Mouse (Mus musculus) neural tube, embryonic 12.5 days (tissue): ENCODE data around the gene Usp49. TPM values are rescaled to one million over a fixed set of nuclear protein-coding genes. Genes with fewer than 3 reads are reported as not detected.

Source experiments
- ATAC-seq: fragments of 200-750 bp; cut with Nextera tagmentation; 2 replicates; pipeline ENCODE4 v1.8.0; 2017; ENCODE audit warnings: low read depth, mild to moderate bottlenecking, moderate TSS enrichment, moderate library complexity; ENCODE audit not compliant: low FRiP score
- H3K27ac ChIP-seq: fragments of 300-500 bp; sonication (generic); 2 replicates; pipeline ENCODE4 v1.5.1; 2016
- H3K27me3 ChIP-seq: fragments of 300-500 bp; sonication (generic); replicated peaks from 2 replicates; pipeline ENCODE4 v1.6.1; 2016; ENCODE audit warnings: mild to moderate bottlenecking
- H3K36me3 ChIP-seq: fragments of 300-500 bp; sonication (generic); 2 replicates; pipeline ENCODE4 v1.6.1; 2016; ENCODE audit warnings: mild to moderate bottlenecking
- H3K4me1 ChIP-seq: fragments of 300-500 bp; sonication (generic); 2 replicates; pipeline ENCODE4 v1.6.1; 2016
- H3K4me2 ChIP-seq: fragments of 300-500 bp; sonication (generic); replicated peaks from 2 replicates; pipeline ENCODE4 v1.6.1; 2016; ENCODE audit warnings: mild to moderate bottlenecking
- H3K4me3 ChIP-seq: fragments of 300-500 bp; sonication (generic); 2 replicates; pipeline ENCODE4 v1.5.1; 2016
- H3K9ac ChIP-seq: fragments of 300-500 bp; sonication (generic); 2 replicates; pipeline ENCODE4 v1.6.1; 2016; ENCODE audit warnings: mild to moderate bottlenecking
- H3K9me3 ChIP-seq: fragments of 300-500 bp; sonication (generic); 2 replicates; pipeline ENCODE4 v1.6.1; 2016; ENCODE audit warnings: mild to moderate bottlenecking
- WGBS: fragments of 180-500 bp; shearing (Covaris S2); methylation state at CpG from one replicate; pipeline ENCODE4 v1.1.7; 2016; 5-methylcytosine and 5-hydroxymethylcytosine counted together
- polyA plus RNA-seq: library from polyadenylated mRNA; unstranded; fragments of >200 nt; fragmentation: Nextera tagmentation; extraction: Ambion mirVana; gene quantifications from 2 replicates; pipeline ENCODE4 v1.2.1, GENCODE M21; 2016

Gene Usp49
- polyA plus RNA-seq, 1 experiment from 2014 or later: 12.5 TPM

DNA sequence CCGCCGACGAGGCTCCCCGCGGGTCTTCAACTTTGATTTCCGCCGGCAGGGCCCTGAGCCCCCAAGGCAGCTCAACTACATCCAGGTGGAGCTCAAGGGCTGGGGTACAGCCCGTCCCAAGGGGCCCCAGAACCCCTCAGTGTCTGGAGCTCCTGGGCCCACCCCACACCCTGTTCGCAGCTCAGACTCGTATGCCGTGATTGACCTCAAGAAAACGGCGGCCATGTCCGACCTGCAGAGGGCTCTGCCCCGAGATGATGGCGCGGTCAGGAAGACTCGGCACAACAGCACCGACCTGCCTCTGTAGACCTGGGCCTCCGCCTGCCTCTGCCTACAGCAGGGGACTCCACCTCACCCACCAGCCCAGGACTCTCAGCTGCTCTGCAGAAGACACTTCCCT lies 73.1 kb downstream of the Usp49 start:
- H3K27me3 ChIP-seq: peaks cover 18% of the 10 kb centered on the region
- no peak overlapping the region for H3K27ac ChIP-seq
- H3K4me2 ChIP-seq: no peak overlapping the region
- H3K4me1 ChIP-seq: no peaks in the 10 kb centered on the region
- H3K4me3 ChIP-seq: no peak overlapping the region
- H3K9me3 ChIP-seq: no peaks in the 10 kb centered on the region
- no peak overlapping the region for H3K9ac ChIP-seq
- WGBS: 26% methylated on average over 20 of the region's 20 CpGs
- peaks cover 47% of the 10 kb centered on the region for H3K36me3 ChIP-seq
- ATAC-seq: no peak

DNA sequence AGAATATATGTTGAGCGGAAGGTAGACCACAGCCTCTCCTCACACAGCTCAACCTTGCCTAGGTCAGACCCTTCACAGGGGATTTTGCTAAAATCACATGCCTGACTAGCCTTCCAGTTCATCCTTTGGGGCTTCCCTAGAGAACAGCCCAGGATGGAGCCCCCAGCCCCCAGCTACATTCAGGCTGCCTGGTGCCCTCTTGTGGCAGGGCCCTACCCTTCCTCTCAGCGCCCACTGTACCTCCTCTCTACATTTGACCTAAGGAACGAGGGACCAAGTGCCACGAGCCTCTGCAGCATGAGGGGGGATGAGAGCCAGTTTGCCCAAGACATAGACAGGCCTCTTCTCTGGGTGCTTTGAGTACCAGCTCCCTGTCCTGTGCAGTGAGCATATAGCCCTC lies 74.2 kb downstream of the Usp49 start:
- H3K4me3 ChIP-seq: no peak overlapping the region

DNA sequence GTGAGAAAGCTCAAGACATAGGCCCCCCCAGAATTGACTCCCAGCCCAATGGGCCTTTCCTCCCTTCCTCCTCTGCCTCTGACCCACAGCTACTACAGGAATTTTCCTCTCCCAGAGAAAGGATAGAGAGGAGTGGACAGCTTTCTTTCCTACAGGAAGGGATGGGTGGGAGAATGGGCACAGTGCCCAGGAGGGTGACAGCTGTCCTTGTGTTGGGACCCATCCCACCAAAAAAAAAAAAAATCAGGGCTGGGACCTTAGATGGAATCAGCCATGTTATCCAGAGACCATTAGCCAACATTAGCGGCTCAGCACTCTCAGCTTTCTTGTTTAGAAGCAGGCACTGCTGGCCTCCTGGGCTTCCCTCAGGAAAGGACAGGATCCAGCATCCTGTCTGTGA lies 75.7 kb downstream of the Usp49 start:
- no peak overlapping the region for H3K4me3 ChIP-seq
- no peak for ATAC-seq
- WGBS: 81% methylated on average over 1 of the region's 1 CpGs

More for the DNA sequence above, 74.2 kb downstream of the Usp49 start:
- Histone ChIP-seq H3K9ac (no peak overlapping the region), H3K4me1 (no peaks in the 10 kb centered on the region), H3K4me2 (no peak overlapping the region), H3K27ac (no peak overlapping the region), H3K9me3 (no peaks in the 10 kb centered on the region), H3K27me3 (peaks cover 18% of the 10 kb centered on the region), H3K36me3 (peaks cover 40% of the 10 kb centered on the region)
- no peak for ATAC-seq
- 82% methylated on average over 4 of the region's 4 CpGs for WGBS

DNA sequence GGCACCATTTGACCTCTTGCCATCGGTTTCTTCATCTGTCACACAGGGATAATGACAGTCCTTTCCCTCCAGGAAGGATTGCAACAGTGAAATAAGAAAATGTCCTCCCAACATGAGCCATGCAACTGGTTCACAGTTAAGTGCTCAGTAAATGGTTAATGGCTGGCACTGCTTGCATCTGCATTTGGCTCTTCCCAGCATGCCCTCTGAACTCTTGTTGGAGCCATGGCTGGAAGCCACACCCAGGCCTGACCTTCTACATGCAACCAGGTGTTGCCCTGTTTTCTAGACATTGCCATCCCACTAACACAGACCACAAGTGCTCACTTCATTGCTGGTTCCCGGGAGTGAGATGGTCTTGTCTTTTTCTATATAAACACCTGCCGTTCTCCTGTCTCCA lies 77.5 kb downstream of the Usp49 start:
- Histone ChIP-seq H3K9ac (no peak overlapping the region), H3K27ac (no peak overlapping the region), H3K36me3 (peaks cover 10% of the 10 kb centered on the region), H3K9me3 (no peaks in the 10 kb centered on the region), H3K4me1 (no peaks in the 10 kb centered on the region), H3K27me3 (peaks cover 9% of the 10 kb centered on the region), H3K4me3 (no peak overlapping the region), H3K4me2 (no peak overlapping the region)
- WGBS: 86% methylated on average over 3 of the region's 3 CpGs
- ATAC-seq: no peak

More for the DNA sequence above, 75.7 kb downstream of the Usp49 start:
- Histone ChIP-seq H3K4me1 (no peaks in the 10 kb centered on the region), H3K4me2 (no peak overlapping the region), H3K9ac (no peak overlapping the region), H3K27ac (no peak overlapping the region), H3K9me3 (no peaks in the 10 kb centered on the region), H3K27me3 (peaks cover 18% of the 10 kb centered on the region), H3K36me3 (peaks cover 27% of the 10 kb centered on the region)

DNA sequence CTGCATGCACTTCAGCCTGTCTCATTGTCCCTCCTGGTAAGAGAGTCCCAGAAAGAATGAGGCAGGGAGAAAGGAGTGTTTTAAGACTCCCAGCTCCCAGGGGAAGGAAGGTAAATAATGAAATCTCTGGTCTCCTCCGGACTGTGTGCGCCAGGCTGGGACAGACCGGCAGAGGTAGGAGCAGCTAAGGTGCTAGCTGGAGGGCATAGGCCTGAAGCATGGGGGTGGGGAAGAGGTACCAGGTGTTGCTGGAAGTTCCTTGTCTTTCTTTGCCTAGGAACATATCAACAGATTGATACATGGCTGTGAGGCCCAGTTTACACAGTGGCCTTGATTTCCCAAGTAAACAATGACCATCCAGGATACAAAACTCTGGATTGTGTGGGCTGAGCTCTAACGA lies 78.5 kb downstream of the Usp49 start:
- ATAC-seq: no peak
- WGBS: 78% methylated on average over 4 of the region's 4 CpGs
- Histone ChIP-seq H3K27ac (no peak overlapping the region), H3K4me1 (no peaks in the 10 kb centered on the region), H3K27me3 (0 out of 2 replicates have a peak, but pooled peaks cover 4% of the 10 kb centered on the region), H3K4me3 (no peak overlapping the region), H3K4me2 (no peak overlapping the region), H3K36me3 (0 out of 2 replicates have a peak, but pooled peaks cover 4% of the 10 kb centered on the region), H3K9me3 (no peaks in the 10 kb centered on the region), H3K9ac (no peak overlapping the region)

DNA sequence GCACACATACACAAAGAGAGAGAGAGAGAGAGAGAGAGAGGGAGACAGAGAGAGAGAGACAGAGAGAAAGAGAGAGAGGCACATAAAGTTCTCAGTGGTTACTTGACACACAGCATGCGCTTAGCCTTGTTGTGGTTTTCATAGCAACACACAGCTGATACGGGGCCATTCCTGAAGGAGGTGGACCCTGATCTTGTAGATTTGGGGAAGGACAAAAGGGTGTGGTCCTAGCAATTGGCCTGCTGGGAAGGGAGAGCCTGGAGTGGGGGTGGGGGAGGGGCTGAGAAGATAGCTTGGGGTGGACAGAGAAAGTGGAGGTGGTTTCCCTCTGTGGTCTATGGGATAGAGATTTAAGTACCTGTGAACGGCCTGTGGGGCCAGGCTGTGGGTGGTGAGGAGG lies 79.5 kb downstream of the Usp49 start:
- H3K27ac ChIP-seq: no peak overlapping the region
- no peaks in the 10 kb centered on the region for H3K4me1 ChIP-seq
- H3K4me3 ChIP-seq: no peak overlapping the region
- no peak overlapping the region for H3K4me2 ChIP-seq
- no peak overlapping the region for H3K9ac ChIP-seq
- no peaks in the 10 kb centered on the region for H3K9me3 ChIP-seq
- H3K27me3 ChIP-seq: no peaks in the 10 kb centered on the region
- WGBS: 76% methylated on average over 3 of the region's 3 CpGs
- H3K36me3 ChIP-seq: no peaks in the 10 kb centered on the region
- no peak for ATAC-seq

DNA sequence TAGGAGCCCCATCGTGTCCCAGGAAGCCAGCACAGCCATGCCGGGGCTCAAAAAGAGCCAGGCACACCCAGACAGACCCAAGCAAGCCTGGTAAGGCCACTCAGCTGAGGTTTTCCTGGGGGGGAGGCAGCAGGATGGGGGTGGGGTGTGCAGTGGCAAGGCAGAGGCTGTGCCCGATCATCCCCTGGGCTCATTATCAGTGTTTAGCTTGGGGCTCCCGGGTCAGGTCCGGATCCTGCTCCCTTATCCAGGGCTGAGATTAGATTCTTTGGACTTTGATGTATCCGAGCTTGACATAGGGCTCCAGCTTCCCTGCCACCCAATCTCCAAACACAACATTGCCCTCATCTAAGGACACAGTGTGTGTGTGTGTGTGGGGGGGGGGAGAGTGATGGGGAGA lies 81.4 kb downstream of the Usp49 start:
- Histone ChIP-seq H3K27ac (no peak overlapping the region), H3K4me1 (no peaks in the 10 kb centered on the region), H3K4me3 (no peak overlapping the region), H3K36me3 (no peaks in the 10 kb centered on the region), H3K27me3 (no peaks in the 10 kb centered on the region), H3K9ac (no peak overlapping the region), H3K4me2 (no peak overlapping the region), H3K9me3 (no peaks in the 10 kb centered on the region)
- WGBS: 82% methylated on average over 6 of the region's 6 CpGs
- no peak for ATAC-seq

DNA sequence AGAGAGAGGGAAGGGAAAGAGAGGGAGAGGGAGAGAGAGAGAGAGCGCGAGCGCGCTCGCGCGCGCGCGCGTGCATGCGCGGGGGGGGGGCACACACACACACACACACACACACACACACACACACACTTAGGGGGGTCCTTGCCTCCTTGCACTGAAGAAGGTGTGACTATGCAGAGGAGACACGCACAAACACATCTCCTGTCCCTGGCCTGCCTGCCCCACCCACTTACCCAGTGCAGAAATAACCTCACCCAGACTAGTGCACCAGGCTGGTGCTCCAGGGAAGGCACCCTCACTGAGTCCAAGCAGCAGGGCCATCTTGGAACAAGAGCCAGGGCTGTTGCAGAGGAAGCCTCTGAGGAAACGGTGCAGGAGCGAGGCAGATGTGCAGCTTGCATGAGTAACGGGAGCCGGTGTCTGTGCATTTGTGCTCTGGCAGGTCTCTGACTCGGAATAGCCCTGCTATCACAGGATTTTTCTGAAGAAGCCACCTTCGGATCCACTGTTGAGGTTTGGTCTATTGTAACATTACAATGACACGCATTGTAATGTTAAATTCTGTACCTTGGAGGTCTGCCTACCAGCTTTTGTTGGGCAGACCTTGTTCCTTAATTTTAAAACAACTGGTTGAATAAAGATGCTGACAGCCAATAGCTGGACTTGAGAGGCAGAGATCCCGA lies 82.5 kb downstream of the Usp49 start:
- Histone ChIP-seq H3K9ac (no peak overlapping the region), H3K9me3 (no peaks in the 10 kb centered on the region), H3K36me3 (no peaks in the 10 kb centered on the region), H3K27ac (no peak overlapping the region), H3K4me1 (no peaks in the 10 kb centered on the region), H3K4me2 (no peak overlapping the region), H3K4me3 (no peak overlapping the region), H3K27me3 (no peaks in the 10 kb centered on the region)
- no peak for ATAC-seq
- 45% methylated on average over 17 of the region's 22 CpGs for WGBS

DNA sequence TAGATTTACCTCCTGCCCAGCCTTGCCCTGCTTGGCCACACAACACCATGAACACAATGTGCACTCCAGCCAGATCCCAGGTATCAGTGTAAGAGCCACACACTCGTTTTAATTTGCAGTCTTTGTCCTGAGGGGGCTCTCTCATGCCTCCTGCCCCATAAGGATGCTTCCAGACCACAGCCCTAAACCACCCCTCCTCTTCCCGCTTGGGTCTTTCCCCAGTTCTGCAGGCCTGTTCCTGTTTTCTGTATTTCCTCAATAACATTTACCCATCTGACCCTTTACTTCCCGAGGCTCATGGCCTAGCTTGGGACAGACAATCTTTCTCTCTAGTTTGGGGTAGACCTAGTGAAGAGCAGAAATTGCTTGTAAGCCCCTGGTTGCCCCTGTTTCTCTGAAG lies 84.5 kb downstream of the Usp49 start:
- Histone ChIP-seq H3K4me2 (no peak overlapping the region), H3K4me3 (no peak overlapping the region), H3K9me3 (no peaks in the 10 kb centered on the region), H3K4me1 (no peaks in the 10 kb centered on the region), H3K9ac (no peak overlapping the region), H3K27me3 (no peaks in the 10 kb centered on the region), H3K27ac (no peak overlapping the region), H3K36me3 (no peaks in the 10 kb centered on the region)
- no peak for ATAC-seq
- WGBS: 59% methylated on average over 3 of the region's 3 CpGs

DNA sequence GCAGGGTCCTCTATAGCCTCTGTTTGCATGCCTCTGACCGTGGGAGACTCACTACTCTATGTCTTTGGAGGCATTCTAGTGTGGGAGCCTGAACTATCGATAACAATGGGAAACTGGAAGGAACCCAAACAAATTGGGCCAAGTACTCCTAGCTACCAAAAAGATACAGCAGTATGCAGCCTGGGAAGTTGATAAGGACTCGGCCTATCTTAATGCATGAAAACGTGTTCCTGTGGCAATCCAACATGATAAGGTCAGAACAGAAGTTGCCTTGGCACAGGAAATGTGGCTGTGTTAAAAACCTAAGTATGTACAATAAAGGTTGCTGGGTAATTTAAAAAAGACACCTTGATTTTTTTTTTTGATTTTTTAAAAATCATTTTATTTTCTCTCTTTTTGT lies 90.7 kb downstream of the Usp49 start:
- 92% methylated on average over 4 of the region's 4 CpGs for WGBS
- Histone ChIP-seq H3K27me3 (no peaks in the 10 kb centered on the region), H3K4me3 (no peak overlapping the region), H3K36me3 (no peaks in the 10 kb centered on the region), H3K4me2 (no peak overlapping the region), H3K27ac (no peak overlapping the region), H3K9me3 (no peaks in the 10 kb centered on the region), H3K4me1 (no peaks in the 10 kb centered on the region), H3K9ac (no peak overlapping the region)
- no peak for ATAC-seq

DNA sequence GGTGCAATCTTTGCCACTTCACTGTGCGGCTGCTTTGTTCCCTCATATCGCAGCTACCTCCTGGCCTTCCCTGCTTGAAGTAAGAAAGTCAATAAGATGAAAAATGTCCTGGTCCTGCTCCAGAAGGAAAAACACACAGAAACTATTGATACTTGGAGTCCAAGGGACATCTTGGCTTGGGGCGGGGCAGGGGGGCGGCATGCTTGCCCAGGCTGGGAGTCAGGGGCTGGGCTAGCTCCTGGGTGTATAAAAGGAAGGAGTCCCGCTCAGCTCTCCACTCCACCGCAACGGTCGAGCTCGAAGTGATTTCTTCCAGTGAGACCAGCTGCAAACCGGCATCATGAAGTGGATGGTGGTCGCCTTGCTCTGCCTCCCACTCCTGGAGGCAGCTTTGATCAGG lies 96.1 kb downstream of the Usp49 start, which contains the start of gene Pgc:
TSS of gene Pgc (plus strand) at position 277 of the 400 bp plus-strand sequence.
- H3K4me3 ChIP-seq: no peak within 1 kb of the TSS
- no peak for ATAC-seq
- no peaks in the 10 kb centered on the region for H3K4me1 ChIP-seq
- H3K9ac ChIP-seq: no peak within 1 kb of the TSS
- H3K36me3 ChIP-seq: no peaks in the 10 kb centered on the region
- no peak within 1 kb of the TSS for H3K4me2 ChIP-seq
- no peaks in the 10 kb centered on the region for H3K9me3 ChIP-seq
- H3K27ac ChIP-seq: no peak within 1 kb of the TSS
- WGBS: 79% methylated on average over 11 of the region's 11 CpGs
- no peaks in the 10 kb centered on the region for H3K27me3 ChIP-seq

DNA sequence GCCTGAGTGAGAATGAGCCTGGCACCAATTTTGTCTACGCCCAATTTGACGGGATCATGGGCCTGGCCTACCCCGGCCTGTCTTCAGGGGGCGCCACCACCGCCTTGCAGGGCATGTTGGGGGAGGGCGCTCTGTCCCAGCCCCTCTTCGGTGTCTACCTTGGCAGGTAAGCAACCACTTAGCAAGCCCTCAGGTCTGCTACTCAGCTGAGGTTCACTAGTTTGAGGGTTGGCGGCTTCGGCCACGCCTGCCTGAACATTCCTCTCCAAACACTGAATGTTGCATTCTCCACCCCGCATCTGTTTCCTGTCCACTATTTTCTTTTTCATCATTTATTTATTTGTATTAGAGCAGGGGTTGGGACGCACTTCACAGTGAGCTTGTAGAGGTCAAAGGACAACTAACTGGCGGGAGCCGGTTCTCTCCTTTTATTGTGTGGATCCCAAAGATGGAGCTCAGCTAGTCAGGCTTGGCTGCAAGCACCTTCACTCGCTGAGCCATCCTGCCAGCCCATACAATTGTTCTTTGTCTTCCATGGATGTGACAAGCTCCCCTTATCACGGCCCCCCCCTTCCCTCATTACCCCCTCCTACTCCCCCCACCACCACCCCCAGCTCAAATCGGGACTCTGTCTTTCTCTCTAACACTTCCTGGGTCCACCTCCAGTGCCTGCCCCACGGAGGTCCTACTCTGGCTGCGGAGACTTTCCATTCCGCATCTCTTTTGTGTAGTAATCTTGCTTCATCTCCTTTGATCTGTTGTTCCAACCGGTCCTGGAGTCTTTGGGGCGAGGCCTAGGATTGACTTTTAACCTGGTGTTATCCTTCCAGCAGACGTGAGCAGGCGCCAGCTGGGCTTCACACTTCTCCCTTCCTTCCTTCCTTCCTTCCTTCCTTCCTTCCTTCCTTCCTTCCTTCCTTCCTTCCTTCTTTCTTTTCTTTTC lies 100.4 kb downstream of the Usp49 start:
- no peak overlapping the region for H3K27ac ChIP-seq
- H3K9me3 ChIP-seq: no peaks in the 10 kb centered on the region
- H3K4me1 ChIP-seq: no peaks in the 10 kb centered on the region
- no peak overlapping the region for H3K9ac ChIP-seq
- H3K36me3 ChIP-seq: no peaks in the 10 kb centered on the region
- WGBS: 56% methylated on average over 24 of the region's 24 CpGs
- no peak overlapping the region for H3K4me2 ChIP-seq
- no peak for ATAC-seq
- H3K27me3 ChIP-seq: no peaks in the 10 kb centered on the region; the same call in 1 of the 2 replicates
- no peak overlapping the region for H3K4me3 ChIP-seq
